Mouse (Mus musculus): Measurements from ENCODE around the gene Arhgef2. TPM values are rescaled to one million over a fixed set of nuclear protein-coding genes. Genes with fewer than 3 reads are reported as not detected.

The Arhgef2 gene
- polyA plus RNA-seq, 1 experiment from 2014 or later: 170 TPM

- Histone ChIP-seq H3K9me3 (ENCODE audit: low read length) (no peaks in the 10 kb centered on the region), H3K4me1 (ENCODE audit: insufficient read depth, low read depth, low read length) (peaks cover 23% of the 10 kb centered on the region; the same call in 1 of the 2 replicates), H3K36me3 (ENCODE audit: insufficient read depth, low read length) (peaks cover 51% of the 10 kb centered on the region), H3K4me3 (ENCODE audit: low read depth, low read length) (no peak overlapping the region), H3K27me3 (replicated peaks; ENCODE audit: insufficient read depth, low read length) (no peaks in the 10 kb centered on the region), H3K4me2 (replicated peaks; ENCODE audit: low read depth, low read length) (no peak overlapping the region), H3K27ac (ENCODE audit: low read length) (peak overlapping the region; percentile 74), H3K9ac (replicated peaks; ENCODE audit: low read depth) (no peak overlapping the region)
- WGBS: 43% methylated on average over 5 of the region's 6 CpGs
- TF ChIP-seq EP300 (IDR thresholded peaks at IDR 0.05) (peak; percentile 72), CTCF (IDR thresholded peaks at IDR 0.05) (no peak)
- peak; percentile 76 for ATAC-seq
- DNase-seq (ENCODE audit: low spot score): peak; percentile 59
Measured at GRCm38 (mm10) chr3:88630849-88631341, 25.1 kb downstream of the Arhgef2 start.

DNA sequence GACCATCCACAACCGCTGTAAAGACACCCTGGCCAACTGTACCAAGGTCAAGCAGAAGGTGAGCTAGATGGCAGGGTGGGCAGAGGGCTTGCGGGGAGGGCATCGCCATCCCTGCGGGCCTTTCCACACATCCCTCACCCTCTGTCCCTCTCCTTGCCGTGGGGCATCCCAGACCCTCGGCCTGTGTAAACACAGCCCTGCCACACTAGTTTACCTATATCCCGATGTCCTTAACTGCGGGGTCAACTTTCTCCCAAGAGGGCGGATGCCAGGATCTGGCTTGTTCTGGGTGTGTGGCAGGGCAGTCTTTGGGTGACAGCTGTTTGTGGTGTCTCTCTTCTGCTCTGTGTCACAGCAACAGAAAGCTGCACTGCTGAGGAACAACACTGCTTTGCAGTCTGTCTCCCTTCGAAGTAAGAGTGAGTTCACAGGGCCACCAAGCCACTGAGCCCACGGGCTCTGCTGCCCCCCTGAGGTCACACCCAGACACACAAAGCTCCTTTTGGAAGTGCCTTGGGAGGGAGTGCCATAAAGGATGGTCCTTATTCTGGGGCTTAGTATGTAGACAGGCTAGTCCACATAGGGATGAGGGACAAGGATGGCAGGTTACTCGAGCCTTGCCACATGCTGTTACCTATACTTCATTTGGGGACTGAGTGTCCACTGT is 26.3 kb downstream of the Arhgef2 start:
- Histone ChIP-seq H3K9me3 (ENCODE audit: low read length) (no peaks in the 10 kb centered on the region), H3K36me3 (ENCODE audit: insufficient read depth, low read length) (peaks cover 63% of the 10 kb centered on the region), H3K9ac (replicated peaks; ENCODE audit: low read depth) (no peak overlapping the region), H3K4me2 (replicated peaks; ENCODE audit: low read depth, low read length) (no peak overlapping the region), H3K4me3 (ENCODE audit: low read depth, low read length) (no peak overlapping the region), H3K27me3 (replicated peaks; ENCODE audit: insufficient read depth, low read length) (no peaks in the 10 kb centered on the region), H3K4me1 (ENCODE audit: insufficient read depth, low read depth, low read length) (peaks cover 16% of the 10 kb centered on the region; the same call in 1 of the 2 replicates), H3K27ac (ENCODE audit: low read length) (peak overlapping the region; percentile 74; the same call in 1 of the 2 replicates)
- ATAC-seq: peak; percentile 23; the same call in 1 of the 2 replicates
- peak; percentile 78 for DNase-seq (ENCODE audit: low spot score)
- WGBS: 60% methylated on average over 12 of the region's 12 CpGs
- TF ChIP-seq CTCF (IDR thresholded peaks at IDR 0.05): peak; percentile 82
- TF ChIP-seq EP300 (IDR thresholded peaks at IDR 0.05): no peak

- Histone ChIP-seq H3K27ac (ENCODE audit: low read length) (no peak overlapping the region), H3K9me3 (ENCODE audit: low read length) (no peaks in the 10 kb centered on the region), H3K27me3 (replicated peaks; ENCODE audit: insufficient read depth, low read length) (no peaks in the 10 kb centered on the region), H3K4me1 (ENCODE audit: insufficient read depth, low read depth, low read length) (peaks cover 11% of the 10 kb centered on the region; the same call in 1 of the 2 replicates), H3K36me3 (ENCODE audit: insufficient read depth, low read length) (peaks cover 64% of the 10 kb centered on the region), H3K9ac (replicated peaks; ENCODE audit: low read depth) (no peak overlapping the region), H3K4me2 (replicated peaks; ENCODE audit: low read depth, low read length) (no peak overlapping the region), H3K4me3 (ENCODE audit: low read depth, low read length) (no peak overlapping the region)
- ATAC-seq (no peak), DNase-seq (ENCODE audit: low spot score) (no peak)
- TF ChIP-seq CTCF (IDR thresholded peaks at IDR 0.05): no peak
- TF ChIP-seq EP300 (IDR thresholded peaks at IDR 0.05): no peak
- WGBS: 90% methylated on average over 10 of the region's 10 CpGs
Measured at GRCm38 (mm10) chr3:88633056-88633455, 27.3 kb downstream of the Arhgef2 start.

- TF ChIP-seq EP300 (IDR thresholded peaks at IDR 0.05) (no peak), CTCF (IDR thresholded peaks at IDR 0.05) (no peak)
- 90% methylated on average over 19 of the region's 19 CpGs for WGBS
- Histone ChIP-seq H3K9me3 (ENCODE audit: low read length) (no peaks in the 10 kb centered on the region), H3K4me1 (ENCODE audit: insufficient read depth, low read depth, low read length) (0 out of 2 replicates have a peak, but pooled peaks cover 3% of the 10 kb centered on the region), H3K9ac (replicated peaks; ENCODE audit: low read depth) (no peak overlapping the region), H3K27ac (ENCODE audit: low read length) (no peak overlapping the region), H3K4me2 (replicated peaks; ENCODE audit: low read depth, low read length) (no peak overlapping the region), H3K27me3 (replicated peaks; ENCODE audit: insufficient read depth, low read length) (no peaks in the 10 kb centered on the region), H3K4me3 (ENCODE audit: low read depth, low read length) (no peak overlapping the region), H3K36me3 (ENCODE audit: insufficient read depth, low read length) (peaks cover 79% of the 10 kb centered on the region)
- ATAC-seq (no peak), DNase-seq (ENCODE audit: low spot score) (no peak)
Measured at GRCm38 (mm10) chr3:88635506-88636275, 29.9 kb downstream of the Arhgef2 start.

GRCm38 (mm10) chr3:88636555-88636986 is 30.8 kb downstream of the Arhgef2 start:
- no peak overlapping the region for H3K4me3 ChIP-seq (ENCODE audit: low read depth, low read length)
- no peaks in the 10 kb centered on the region for H3K4me1 ChIP-seq (ENCODE audit: insufficient read depth, low read depth, low read length)
- H3K27ac ChIP-seq (ENCODE audit: low read length): no peak overlapping the region
- H3K27me3 ChIP-seq (replicated peaks; ENCODE audit: insufficient read depth, low read length): no peaks in the 10 kb centered on the region
- no peak overlapping the region for H3K4me2 ChIP-seq (replicated peaks; ENCODE audit: low read depth, low read length)
- H3K9ac ChIP-seq (replicated peaks; ENCODE audit: low read depth): no peak overlapping the region
- ATAC-seq (no peak), DNase-seq (ENCODE audit: low spot score) (no peak)
- no peaks in the 10 kb centered on the region for H3K9me3 ChIP-seq (ENCODE audit: low read length)
- WGBS: 93% methylated on average over 8 of the region's 8 CpGs
- H3K36me3 ChIP-seq (ENCODE audit: insufficient read depth, low read length): peaks cover 75% of the 10 kb centered on the region
- TF ChIP-seq EP300 (IDR thresholded peaks at IDR 0.05) (no peak), CTCF (IDR thresholded peaks at IDR 0.05) (no peak)

GRCm38 (mm10) chr3:88637134-88637533 is 31.4 kb downstream of the Arhgef2 start:
- no peak for ATAC-seq
- Histone ChIP-seq H3K9me3 (ENCODE audit: low read length) (no peaks in the 10 kb centered on the region), H3K27ac (ENCODE audit: low read length) (no peak overlapping the region), H3K36me3 (ENCODE audit: insufficient read depth, low read length) (peaks cover 75% of the 10 kb centered on the region), H3K9ac (replicated peaks; ENCODE audit: low read depth) (no peak overlapping the region), H3K4me3 (ENCODE audit: low read depth, low read length) (no peak overlapping the region), H3K27me3 (replicated peaks; ENCODE audit: insufficient read depth, low read length) (no peaks in the 10 kb centered on the region), H3K4me1 (ENCODE audit: insufficient read depth, low read depth, low read length) (no peaks in the 10 kb centered on the region), H3K4me2 (replicated peaks; ENCODE audit: low read depth, low read length) (no peak overlapping the region)
- 94% methylated on average over 5 of the region's 5 CpGs for WGBS
- DNase-seq (ENCODE audit: low spot score): no peak
- TF ChIP-seq CTCF (IDR thresholded peaks at IDR 0.05) (peak; percentile 26), EP300 (IDR thresholded peaks at IDR 0.05) (no peak)
